Mouse (Mus musculus) urinary bladder, postnatal 10 days (tissue): ENCODE measurements around the gene Ocel1.

ENCODE experiments used
- DNase-seq: peaks from one replicate; pipeline ENCODE4 v3.0.0; 2022; ENCODE audit warnings: low spot score

Ocel1 gene

GRCm38 (mm10) chr8:71379512-71380075 lies 8.5 kb downstream of the Ocel1 start:
- no peak for DNase-seq

- DNase-seq = no peak
Measured at GRCm38 (mm10) chr8:71380178-71381171, 9.4 kb downstream of the Ocel1 start.

- DNase-seq = no peak
Measured at GRCm38 (mm10) chr8:71381421-71381970, 10.4 kb downstream of the Ocel1 start, which contains the start of gene Nr2f6. Nr2f6 (minus strand) TSS chr8:71381960.

- DNase-seq = no peak
Measured at GRCm38 (mm10) chr8:71381971-71382961, 11.2 kb downstream of the Ocel1 start.

GRCm38 (mm10) chr8:71383396-71383795 lies 12.3 kb downstream of the Ocel1 start:
- DNase-seq = no peak

GRCm38 (mm10) chr8:71383860-71384259 lies 12.8 kb downstream of the Ocel1 start:
- no peak for DNase-seq

- DNase-seq = no peak
Measured at GRCm38 (mm10) chr8:71385212-71385835, 14.2 kb downstream of the Ocel1 start.

- no peak for DNase-seq
Measured at GRCm38 (mm10) chr8:71388267-71388666, 17.2 kb downstream of the Ocel1 start.

GRCm38 (mm10) chr8:71391696-71392095 lies 20.6 kb downstream of the Ocel1 start:
- no peak for DNase-seq

- DNase-seq = no peak
Measured at GRCm38 (mm10) chr8:71392391-71392790, 21.3 kb downstream of the Ocel1 start.

GRCm38 (mm10) chr8:71392871-71393270 lies 21.8 kb downstream of the Ocel1 start:
- DNase-seq = no peak

GRCm38 (mm10) chr8:71394481-71394880 lies 23.4 kb downstream of the Ocel1 start:
- no peak for DNase-seq

GRCm38 (mm10) chr8:71395071-71395470 lies 24.0 kb downstream of the Ocel1 start:
- DNase-seq = no peak

GRCm38 (mm10) chr8:71395629-71396028 lies 24.5 kb downstream of the Ocel1 start, which contains the start of gene Ushbp1:
Ushbp1 (minus strand) TSS chr8:71395802.
- DNase-seq = no peak

- no peak for DNase-seq
Measured at GRCm38 (mm10) chr8:71396639-71397305, 25.7 kb downstream of the Ocel1 start, which contains the start of gene Babam1. Babam1 (plus strand) TSS chr8:71396861.

- no peak for DNase-seq
Measured at GRCm38 (mm10) chr8:71397701-71398100, 26.6 kb downstream of the Ocel1 start.

GRCm38 (mm10) chr8:71400826-71401225 lies 29.7 kb downstream of the Ocel1 start:
- DNase-seq = no peak

- DNase-seq = no peak
Measured at GRCm38 (mm10) chr8:71401454-71401853, 30.4 kb downstream of the Ocel1 start.

GRCm38 (mm10) chr8:71402446-71402964 lies 31.4 kb downstream of the Ocel1 start:
- DNase-seq = no peak
